Mouse (Mus musculus) liver, embryonic 14.5 days (tissue): ENCODE data around the gene Prss30.

Experiments used
- CTCF ChIP-seq: IDR thresholded peaks from 2 replicates; pipeline ENCODE4 v1.5.1; 2016; ENCODE audit warnings: antibody characterized with exemption, low read depth, control low read depth
- EP300 ChIP-seq: IDR thresholded peaks from 2 replicates; pipeline ENCODE4 v1.6.1; 2016; ENCODE audit warnings: antibody characterized with exemption, low read depth

DNA sequence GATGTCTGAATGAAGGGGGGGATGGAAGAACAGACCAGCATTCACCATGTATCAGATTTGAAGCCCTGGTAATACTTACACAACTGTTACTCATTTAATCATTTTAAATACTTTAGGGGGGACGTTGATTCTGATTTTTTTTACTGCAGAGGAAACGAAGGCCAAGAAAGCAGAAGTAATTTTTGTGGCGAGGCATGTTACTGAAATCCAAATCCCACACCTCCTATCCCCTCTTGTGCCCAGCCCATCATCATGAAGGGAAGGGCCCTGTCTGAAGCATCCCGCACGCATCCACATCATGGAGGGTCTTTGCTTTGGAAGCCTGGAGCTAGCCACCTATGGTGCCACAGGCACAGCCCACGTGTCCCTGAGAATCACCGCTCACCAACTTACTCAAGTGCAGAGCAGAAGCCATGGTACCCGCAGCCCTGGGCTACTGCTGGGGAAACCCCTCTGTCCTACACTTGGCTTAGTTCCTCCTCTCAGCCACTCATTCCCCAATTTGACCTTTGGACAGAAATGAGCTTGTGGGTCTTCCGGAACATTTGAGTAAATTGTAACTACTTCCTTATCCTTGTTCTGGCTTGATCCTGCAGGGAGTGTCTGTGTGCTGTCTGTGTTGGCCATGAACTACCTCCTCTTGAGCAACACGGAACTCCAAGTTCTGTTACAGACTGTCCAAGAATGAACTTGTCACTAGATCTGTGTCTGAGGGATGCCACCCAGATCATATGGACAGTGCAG lies 13.5 kb downstream of the Prss30 start:
- no peak for TF ChIP-seq CTCF
- TF ChIP-seq EP300 = no peak
